Mouse (Mus musculus) CH12.LX (cell line): ENCODE measurements at regions not wholly inside any gene's neighbourhood (a gene's known extent, or its start where the extent isn't known, plus 50 kb on each side); places are given as distances from the start of the nearest gene placed in this dataset.

Source experiments
- DNase-seq: peaks from one replicate; pipeline ENCODE4 v3.0.0-alpha.2; 2013; ENCODE audit errors: extremely low read depth
- H3K27ac ChIP-seq: 2 replicates; pipeline ENCODE4 v1.5.1; 2012; ENCODE audit warnings: low read depth, mild to moderate bottlenecking, control low read depth, moderate library complexity; ENCODE audit not compliant: insufficient read depth
- H3K27me3 ChIP-seq: replicated peaks from 2 replicates; pipeline ENCODE3; 2012; ENCODE audit warnings: inconsistent platforms
- H3K36me3 ChIP-seq, 2 experiments: replicated peaks in 1 of 2; 2 replicates each; pipeline versions ENCODE3 to v1.6.1; 2012; ENCODE audit warnings: inconsistent platforms in 1 of 2, low read length in 1 of 2, mild to moderate bottlenecking in 1 of 2, mixed read lengths in 1 of 2, moderate library complexity in 1 of 2; ENCODE audit not compliant: control insufficient read depth in 1 of 2, insufficient read depth in 1 of 2
- H3K4me1 ChIP-seq, 2 experiments: 2 replicates each; pipeline ENCODE4 v1.6.1; 2012; ENCODE audit warnings: inconsistent platforms in 1 of 2, moderate library complexity in 1 of 2; ENCODE audit not compliant: insufficient read depth in 2 of 2, control insufficient read depth in 1 of 2
- H3K4me2 ChIP-seq: 2 replicates; pipeline ENCODE4 v1.6.1; 2012; ENCODE audit warnings: low read depth, mild to moderate bottlenecking, control low read depth; ENCODE audit not compliant: poor library complexity, insufficient read depth, severe bottlenecking
- H3K4me3 ChIP-seq, 3 experiments: fragments of 150-350 bp in 1 of 3; sonication (generic) in 1 of 3; replicated peaks in 1 of 3; 2 replicates each; pipeline versions ENCODE3 to v1.5.1; 2011 to 2012; ENCODE audit warnings: low read depth in 2 of 3, low read length in 2 of 3, mild to moderate bottlenecking in 2 of 3, moderate library complexity in 2 of 3, control low read depth in 1 of 3, improper control_type of control experiment in 1 of 3, inconsistent platforms in 1 of 3, mixed read lengths in 1 of 3; ENCODE audit not compliant: poor library complexity in 1 of 3
- H3K79me2 ChIP-seq: replicated peaks from 2 replicates; pipeline ENCODE4 v1.6.1; 2012; ENCODE audit warnings: mild to moderate bottlenecking, moderate library complexity; ENCODE audit not compliant: control insufficient read depth, poor library complexity, insufficient read depth, severe bottlenecking; ENCODE audit errors: extremely low read depth
- H3K9ac ChIP-seq: 2 replicates; pipeline ENCODE4 v1.6.1; 2012; ENCODE audit warnings: low read depth, mild to moderate bottlenecking, control low read depth, moderate library complexity; ENCODE audit not compliant: insufficient read depth
- H3K9me3 ChIP-seq: replicated peaks from 2 replicates; pipeline ENCODE3; 2012; ENCODE audit warnings: low read length, inconsistent platforms, mixed read lengths
- BHLHE40 ChIP-seq: IDR thresholded peaks from 2 replicates; pipeline ENCODE4 v1.6.1; 2011; ENCODE audit warnings: mild to moderate bottlenecking, low read depth, low read length, improper control_type of control experiment
- CHD1 ChIP-seq: IDR thresholded peaks from 2 replicates; pipeline ENCODE4 v1.6.1; 2012; ENCODE audit warnings: low read depth, low read length, improper control_type of control experiment, inconsistent platforms
- CTCF ChIP-seq, 2 experiments: IDR thresholded peaks in 1 of 2; conservative IDR thresholded peaks in 1 of 2; 2 replicates each; pipeline ENCODE4 v1.5.1; 2011 to 2012; ENCODE audit warnings: low read depth in 2 of 2, low read length in 2 of 2, improper control_type of control experiment in 1 of 2, inconsistent platforms in 1 of 2, mild to moderate bottlenecking in 1 of 2, moderate library complexity in 1 of 2
- ELF1 ChIP-seq: IDR thresholded peaks from 2 replicates; pipeline ENCODE4 v1.6.1; 2014; ENCODE audit warnings: low read depth, mild to moderate bottlenecking, inconsistent platforms, low read length, improper control_type of control experiment
- ETS1 ChIP-seq: conservative IDR thresholded peaks from 2 replicates; pipeline ENCODE4 v1.6.1; 2012; ENCODE audit warnings: low read depth, mild to moderate bottlenecking, inconsistent platforms, low read length, improper control_type of control experiment, moderate library complexity
- HCFC1 ChIP-seq: IDR thresholded peaks from 2 replicates; pipeline ENCODE4 v1.6.1; 2012; ENCODE audit warnings: low read depth, mild to moderate bottlenecking, inconsistent platforms, low read length, improper control_type of control experiment
- JUN ChIP-seq: IDR thresholded peaks from 2 replicates; pipeline ENCODE4 v1.6.1; 2011; ENCODE audit warnings: low read depth, mild to moderate bottlenecking, low read length, improper control_type of control experiment, moderate library complexity; ENCODE audit not compliant: insufficient read depth
- JUND ChIP-seq: conservative IDR thresholded peaks from 2 replicates; pipeline ENCODE4 v1.6.1; 2011; ENCODE audit warnings: low read depth, low read length, improper control_type of control experiment
- KAT2A ChIP-seq: IDR thresholded peaks from 2 replicates; pipeline ENCODE4 v1.6.1; 2012; ENCODE audit warnings: low read length, improper control_type of control experiment, inconsistent platforms; ENCODE audit not compliant: insufficient replicate concordance
- MAFK ChIP-seq: IDR thresholded peaks from 2 replicates; pipeline ENCODE4 v1.6.1; 2011; ENCODE audit warnings: low read length, improper control_type of control experiment; ENCODE audit not compliant: insufficient replicate concordance
- MAX ChIP-seq: IDR thresholded peaks from 2 replicates; pipeline ENCODE4 v1.6.1; 2011; ENCODE audit warnings: low read length, improper control_type of control experiment
- MAZ ChIP-seq: IDR thresholded peaks from 2 replicates; pipeline ENCODE4 v1.6.1; 2012; ENCODE audit warnings: low read depth, mild to moderate bottlenecking, inconsistent platforms, low read length, improper control_type of control experiment, moderate library complexity
- MEF2A ChIP-seq: IDR thresholded peaks from 2 replicates; pipeline ENCODE4 v1.6.1; 2014; ENCODE audit warnings: low read depth, mild to moderate bottlenecking, inconsistent platforms, low read length, improper control_type of control experiment, borderline replicate concordance
- MYC ChIP-seq: IDR thresholded peaks from 2 replicates; pipeline ENCODE4 v1.6.1; 2011; ENCODE audit warnings: low read depth, mild to moderate bottlenecking, improper control_type of control experiment, low read length
- POLR2A ChIP-seq: IDR thresholded peaks from 2 replicates; pipeline ENCODE4 v1.6.1; 2011; ENCODE audit warnings: low read depth, mild to moderate bottlenecking, improper control_type of control experiment, low read length
- POLR2AphosphoS2 ChIP-seq: IDR thresholded peaks from 2 replicates; pipeline ENCODE4 v1.6.1; 2011; ENCODE audit warnings: low read depth, low read length, improper control_type of control experiment
- RAD21 ChIP-seq: IDR thresholded peaks from 2 replicates; pipeline ENCODE4 v1.6.1; 2011; ENCODE audit warnings: low read depth, mild to moderate bottlenecking, low read length, improper control_type of control experiment, moderate library complexity
- SMC3 ChIP-seq: IDR thresholded peaks from 2 replicates; pipeline ENCODE4 v1.6.1; 2011; ENCODE audit warnings: low read depth, low read length, improper control_type of control experiment
- TBP ChIP-seq: conservative IDR thresholded peaks from 2 replicates; pipeline ENCODE4 v1.6.1; 2011; ENCODE audit warnings: low read depth, low read length, improper control_type of control experiment
- UBTF ChIP-seq: IDR thresholded peaks from 2 replicates; pipeline ENCODE4 v1.6.1; 2012; ENCODE audit warnings: low read depth, mild to moderate bottlenecking, inconsistent platforms, low read length, improper control_type of control experiment, moderate library complexity
- USF1 ChIP-seq: IDR thresholded peaks from 2 replicates; pipeline ENCODE4 v1.6.1; 2014; ENCODE audit warnings: low read depth, mild to moderate bottlenecking, inconsistent platforms, low read length, improper control_type of control experiment
- ZNF384 ChIP-seq: IDR thresholded peaks from 2 replicates; pipeline ENCODE4 v1.6.1; 2012; ENCODE audit warnings: low read depth, low read length, improper control_type of control experiment, inconsistent platforms
- dilution Hi-C: fragments of 300-500 bp; cut with MboI; formaldehyde crosslinking; loops from 2 replicates; pipeline ENCODE4 v1.14.3; 2020; ENCODE audit warnings: low sequenced_read_pairs; ENCODE audit not compliant: extremely low pct_unique_long_range_greater_than_20kb, extremely low pct_ligation_motif_present
- in situ Hi-C: fragments of 300-500 bp; cut with MboI; formaldehyde crosslinking; loops from 3 replicates; pipeline ENCODE4 v1.14.3; 2019; ENCODE audit warnings: low sequenced_read_pairs, low pct_ligation_motif_present, low pct_unique_long_range_greater_than_20kb, mixed read lengths

GRCm38 (mm10) chr11:24739710-24740255, 661.9 kb downstream of the Bcl11a start:
- Histone ChIP-seq H3K4me3 (no peak overlapping the region), H3K9me3 (no peaks in the 10 kb centered on the region), H3K27me3 (no peaks in the 10 kb centered on the region), H3K4me1 (no peaks in the 10 kb centered on the region), H3K36me3 (no peaks in the 10 kb centered on the region), H3K9ac (no peak overlapping the region), H3K79me2 (no peaks in the 10 kb centered on the region), H3K27ac (no peak overlapping the region), H3K4me2 (no peak overlapping the region)
- DNase-seq, result no peak
- dilution Hi-C loops, result no loop called here
- in situ Hi-C loops, result no loop called here
- no peak for TF ChIP-seq ETS1
- no peak for TF ChIP-seq MYC
- no peak for TF ChIP-seq KAT2A
- no peak for TF ChIP-seq CTCF (conservative IDR thresholded peaks at IDR 0.05 in 1 of 2, IDR thresholded peaks at IDR 0.05 in 1 of 2; ENCODE audit: low read depth in 2 of 2, low read length in 2 of 2)
- no peak for TF ChIP-seq ZNF384
- TF ChIP-seq POLR2A, result no peak
- TF ChIP-seq MAFK, result no peak
- no peak for TF ChIP-seq SMC3
- TF ChIP-seq USF1, result no peak
- no peak for TF ChIP-seq MEF2A
- TF ChIP-seq ELF1, result no peak
- TF ChIP-seq MAZ, result no peak
- TF ChIP-seq RAD21, result no peak
- no peak for TF ChIP-seq HCFC1
- TF ChIP-seq BHLHE40, result no peak
- TF ChIP-seq CHD1, result no peak

- no peak for TF ChIP-seq JUND
- no peak for TF ChIP-seq ELF1
- TF ChIP-seq UBTF, result no peak
- no peak for TF ChIP-seq MYC
- no peak for TF ChIP-seq TBP
- no peak for TF ChIP-seq POLR2AphosphoS2
- no peak for TF ChIP-seq USF1
- TF ChIP-seq JUN, result no peak
- no peak for TF ChIP-seq MAX
- TF ChIP-seq SMC3, result no peak
- DNase-seq, result no peak
- Histone ChIP-seq H3K79me2 (no peaks in the 10 kb centered on the region), H3K9ac (no peak overlapping the region), H3K27ac (no peak overlapping the region), H3K9me3 (no peaks in the 10 kb centered on the region), H3K36me3 (no peaks in the 10 kb centered on the region), H3K4me2 (no peak overlapping the region), H3K4me1 (no peaks in the 10 kb centered on the region), H3K4me3 (no peak overlapping the region), H3K27me3 (no peaks in the 10 kb centered on the region)
- dilution Hi-C loops (no loop called here), in situ Hi-C loops (no loop called here)
Measured at GRCm38 (mm10) chr11:24740466-24740865, 662.6 kb downstream of the Bcl11a start.
